Mouse (Mus musculus) lung, postnatal 0 days (tissue): ENCODE results near the gene Dpf1. TPM values are rescaled to one million over a fixed set of nuclear protein-coding genes. Genes with fewer than 3 reads are reported as not detected.
A peak's percentile ranks its signal among the peaks of the same experiment; 100 is the strongest.

Experiments used
- ATAC-seq: fragments of 200-750 bp; cut with Nextera tagmentation; 2 replicates; pipeline ENCODE4 v1.8.0; 2017; ENCODE audit warnings: moderate library complexity
- DNase-seq: peaks from one replicate; pipeline ENCODE4 v3.0.0-alpha.2; 2016; ENCODE audit warnings: low spot score
- H3K27ac ChIP-seq: fragments of 300-500 bp; sonication (generic); 2 replicates; pipeline ENCODE4 v1.5.1; 2014; ENCODE audit warnings: antibody characterized with exemption, mild to moderate bottlenecking, low read length, mixed read lengths
- H3K27me3 ChIP-seq: fragments of 300-500 bp; sonication (generic); replicated peaks from 2 replicates; pipeline ENCODE4 v1.6.1; 2014; ENCODE audit warnings: low read length, mixed read lengths; ENCODE audit not compliant: insufficient read depth
- H3K36me3 ChIP-seq: fragments of 300-500 bp; sonication (generic); 2 replicates; pipeline ENCODE4 v1.6.1; 2014; ENCODE audit warnings: low read length, mixed read lengths; ENCODE audit not compliant: insufficient read depth
- H3K4me1 ChIP-seq: fragments of 300-500 bp; sonication (generic); 2 replicates; pipeline ENCODE4 v1.6.1; 2014; ENCODE audit warnings: antibody characterized with exemption, low read depth, low read length, mixed read lengths; ENCODE audit not compliant: insufficient read depth
- H3K4me2 ChIP-seq: fragments of 300-500 bp; sonication (generic); replicated peaks from 2 replicates; pipeline ENCODE4 v1.6.1; 2014; ENCODE audit warnings: low read depth, mild to moderate bottlenecking, low read length, moderate library complexity, mixed read lengths
- H3K4me3 ChIP-seq: fragments of 300-500 bp; sonication (generic); 2 replicates; pipeline ENCODE4 v1.5.1; 2014; ENCODE audit warnings: low read depth, low read length
- H3K9ac ChIP-seq: fragments of 300-500 bp; sonication (generic); replicated peaks from 2 replicates; pipeline ENCODE4 v1.6.1; 2014; ENCODE audit warnings: low read depth, mild to moderate bottlenecking
- H3K9me3 ChIP-seq: fragments of 300-500 bp; sonication (generic); 2 replicates; pipeline ENCODE4 v1.6.1; 2016; ENCODE audit warnings: low read length, mixed read lengths
- CTCF ChIP-seq: IDR thresholded peaks from 2 replicates; pipeline ENCODE4 v1.5.1; 2016; ENCODE audit warnings: antibody characterized with exemption, mild to moderate bottlenecking
- EP300 ChIP-seq: IDR thresholded peaks from 2 replicates; pipeline ENCODE4 v1.6.1; 2016; ENCODE audit warnings: antibody characterized with exemption, mild to moderate bottlenecking, control low read depth
- WGBS: fragments of 180-500 bp; shearing (Covaris S2); extraction: QIAGEN DNeasy Blood & Tissue Kit; methylation state at CpG from one replicate; pipeline ENCODE4 v1.1.7; 2014; 5-methylcytosine and 5-hydroxymethylcytosine counted together
- polyA plus RNA-seq: library from polyadenylated mRNA; unstranded; fragments of >200 nt; fragmentation: Nextera tagmentation; extraction: Ambion mirVana; gene quantifications from 2 replicates; pipeline ENCODE4 v1.2.1, GENCODE M21; 2015

Gene Dpf1
- polyA plus RNA-seq, 1 experiment from 2014 or later = 2.0 TPM

- H3K27ac ChIP-seq = no peak overlapping the region
- WGBS = 81% methylated on average over 12 of the region's 12 CpGs
- no peaks in the 10 kb centered on the region for H3K27me3 ChIP-seq
- ATAC-seq (no peak), DNase-seq (no peak)
- H3K36me3 ChIP-seq = no peaks in the 10 kb centered on the region
- no peak for TF ChIP-seq EP300
- no peak for TF ChIP-seq CTCF
- H3K4me2 ChIP-seq = no peak overlapping the region
- no peak overlapping the region for H3K9ac ChIP-seq
- no peaks in the 10 kb centered on the region for H3K9me3 ChIP-seq
- H3K4me1 ChIP-seq = no peaks in the 10 kb centered on the region
- H3K4me3 ChIP-seq = no peak overlapping the region
Observed at GRCm38 (mm10) chr7:29341722-29342121, 38.0 kb downstream of the Dpf1 start.

GRCm38 (mm10) chr7:29342489-29343092 lies 38.8 kb downstream of the Dpf1 start:
- Histone ChIP-seq H3K9me3 (no peaks in the 10 kb centered on the region), H3K4me3 (no peak overlapping the region), H3K27me3 (no peaks in the 10 kb centered on the region), H3K9ac (no peak overlapping the region), H3K36me3 (no peaks in the 10 kb centered on the region), H3K27ac (no peak overlapping the region), H3K4me2 (no peak overlapping the region), H3K4me1 (no peaks in the 10 kb centered on the region)
- no peak for DNase-seq
- no peak for ATAC-seq
- no peak for TF ChIP-seq EP300
- TF ChIP-seq CTCF = no peak
- WGBS = 67% methylated on average over 8 of the region's 8 CpGs

GRCm38 (mm10) chr7:29343746-29344145 lies 40.0 kb downstream of the Dpf1 start:
- Histone ChIP-seq H3K27ac (no peak overlapping the region), H3K4me3 (no peak overlapping the region), H3K9me3 (no peaks in the 10 kb centered on the region), H3K4me1 (no peaks in the 10 kb centered on the region), H3K4me2 (no peak overlapping the region), H3K9ac (no peak overlapping the region), H3K27me3 (no peaks in the 10 kb centered on the region), H3K36me3 (no peaks in the 10 kb centered on the region)
- ATAC-seq = no peak
- no peak for DNase-seq
- TF ChIP-seq CTCF (no peak), EP300 (no peak)
- 88% methylated on average over 7 of the region's 7 CpGs for whole genome bisulfite sequencing

- WGBS = 82% methylated on average over 4 of the region's 4 CpGs
- DNase-seq (no peak), ATAC-seq (no peak)
- Histone ChIP-seq H3K9ac (no peak overlapping the region), H3K9me3 (no peaks in the 10 kb centered on the region), H3K27ac (no peak overlapping the region), H3K27me3 (no peaks in the 10 kb centered on the region), H3K36me3 (no peaks in the 10 kb centered on the region), H3K4me2 (no peak overlapping the region), H3K4me1 (no peaks in the 10 kb centered on the region), H3K4me3 (no peak overlapping the region)
- no peak for TF ChIP-seq EP300
Observed at GRCm38 (mm10) chr7:29345534-29345933, 41.8 kb downstream of the Dpf1 start.

GRCm38 (mm10) chr7:29346212-29346611 lies 42.5 kb downstream of the Dpf1 start:
- Histone ChIP-seq H3K4me1 (no peaks in the 10 kb centered on the region), H3K9me3 (no peaks in the 10 kb centered on the region), H3K27ac (no peak overlapping the region), H3K9ac (no peak overlapping the region), H3K4me3 (no peak overlapping the region), H3K36me3 (no peaks in the 10 kb centered on the region), H3K4me2 (no peak overlapping the region), H3K27me3 (no peaks in the 10 kb centered on the region)
- no peak for ATAC-seq
- TF ChIP-seq CTCF = no peak
- no peak for TF ChIP-seq EP300
- 71% methylated on average over 3 of the region's 3 CpGs for WGBS
- no peak for DNase-seq

GRCm38 (mm10) chr7:29350489-29350888 lies 46.7 kb downstream of the Dpf1 start:
- TF ChIP-seq CTCF (no peak), EP300 (no peak)
- Histone ChIP-seq H3K9me3 (no peaks in the 10 kb centered on the region), H3K27me3 (no peaks in the 10 kb centered on the region), H3K4me2 (no peak overlapping the region), H3K4me3 (no peak overlapping the region), H3K9ac (no peak overlapping the region), H3K4me1 (no peaks in the 10 kb centered on the region), H3K27ac (no peak overlapping the region), H3K36me3 (peaks cover 12% of the 10 kb centered on the region; the same call in 1 of the 2 replicates)
- no peak for DNase-seq
- peak; percentile 37; the same call in 1 of the 2 replicates for ATAC-seq
- WGBS = 83% methylated on average over 10 of the region's 10 CpGs

- H3K9ac ChIP-seq = no peak overlapping the region
- H3K36me3 ChIP-seq = peaks cover 14% of the 10 kb centered on the region; the same call in 1 of the 2 replicates
- no peaks in the 10 kb centered on the region for H3K4me1 ChIP-seq
- 88% methylated on average over 8 of the region's 8 CpGs for WGBS
- H3K4me2 ChIP-seq = no peak overlapping the region
- no peak overlapping the region for H3K4me3 ChIP-seq
- no peaks in the 10 kb centered on the region for H3K27me3 ChIP-seq
- DNase-seq = no peak
- H3K27ac ChIP-seq = no peak overlapping the region
- H3K9me3 ChIP-seq = no peaks in the 10 kb centered on the region
- no peak for ATAC-seq
- TF ChIP-seq CTCF (no peak), EP300 (no peak)
Observed at GRCm38 (mm10) chr7:29352246-29352645, 48.5 kb downstream of the Dpf1 start.
